Mouse (Mus musculus) CH12.LX (cell line): ENCODE measurements around the gene Hyal2. TPM values are rescaled to one million over a fixed set of nuclear protein-coding genes. Genes with fewer than 3 reads are reported as not detected.

Source experiments
- DNase-seq: peaks from one replicate; pipeline ENCODE4 v3.0.0-alpha.2; 2013; ENCODE audit errors: extremely low read depth
- H3K27ac ChIP-seq: 2 replicates; pipeline ENCODE4 v1.5.1; 2012; ENCODE audit warnings: low read depth, mild to moderate bottlenecking, control low read depth, moderate library complexity; ENCODE audit not compliant: insufficient read depth
- H3K27me3 ChIP-seq: replicated peaks from 2 replicates; pipeline ENCODE3; 2012; ENCODE audit warnings: inconsistent platforms
- H3K36me3 ChIP-seq, 2 experiments: replicated peaks in 1 of 2; 2 replicates each; pipeline versions ENCODE3 to v1.6.1; 2012; ENCODE audit warnings: inconsistent platforms in 1 of 2, low read length in 1 of 2, mild to moderate bottlenecking in 1 of 2, mixed read lengths in 1 of 2, moderate library complexity in 1 of 2; ENCODE audit not compliant: control insufficient read depth in 1 of 2, insufficient read depth in 1 of 2
- H3K4me1 ChIP-seq, 2 experiments: 2 replicates each; pipeline ENCODE4 v1.6.1; 2012; ENCODE audit warnings: inconsistent platforms in 1 of 2, moderate library complexity in 1 of 2; ENCODE audit not compliant: insufficient read depth in 2 of 2, control insufficient read depth in 1 of 2
- H3K4me2 ChIP-seq: 2 replicates; pipeline ENCODE4 v1.6.1; 2012; ENCODE audit warnings: low read depth, mild to moderate bottlenecking, control low read depth; ENCODE audit not compliant: poor library complexity, insufficient read depth, severe bottlenecking
- H3K4me3 ChIP-seq, 3 experiments: fragments of 150-350 bp in 1 of 3; sonication (generic) in 1 of 3; replicated peaks in 1 of 3; 2 replicates each; pipeline versions ENCODE3 to v1.5.1; 2011 to 2012; ENCODE audit warnings: low read depth in 2 of 3, low read length in 2 of 3, mild to moderate bottlenecking in 2 of 3, moderate library complexity in 2 of 3, control low read depth in 1 of 3, improper control_type of control experiment in 1 of 3, inconsistent platforms in 1 of 3, mixed read lengths in 1 of 3; ENCODE audit not compliant: poor library complexity in 1 of 3
- H3K79me2 ChIP-seq: replicated peaks from 2 replicates; pipeline ENCODE4 v1.6.1; 2012; ENCODE audit warnings: mild to moderate bottlenecking, moderate library complexity; ENCODE audit not compliant: control insufficient read depth, poor library complexity, insufficient read depth, severe bottlenecking; ENCODE audit errors: extremely low read depth
- H3K9ac ChIP-seq: 2 replicates; pipeline ENCODE4 v1.6.1; 2012; ENCODE audit warnings: low read depth, mild to moderate bottlenecking, control low read depth, moderate library complexity; ENCODE audit not compliant: insufficient read depth
- H3K9me3 ChIP-seq: replicated peaks from 2 replicates; pipeline ENCODE3; 2012; ENCODE audit warnings: low read length, inconsistent platforms, mixed read lengths
- BHLHE40 ChIP-seq: IDR thresholded peaks from 2 replicates; pipeline ENCODE4 v1.6.1; 2011; ENCODE audit warnings: mild to moderate bottlenecking, low read depth, low read length, improper control_type of control experiment
- CHD2 ChIP-seq: IDR thresholded peaks from 2 replicates; pipeline ENCODE4 v1.6.1; 2011; ENCODE audit warnings: low read length, improper control_type of control experiment
- E2F4 ChIP-seq: IDR thresholded peaks from 2 replicates; pipeline ENCODE4 v1.6.1; 2011; ENCODE audit warnings: low read depth, low read length, improper control_type of control experiment; ENCODE audit not compliant: insufficient replicate concordance
- ELF1 ChIP-seq: IDR thresholded peaks from 2 replicates; pipeline ENCODE4 v1.6.1; 2014; ENCODE audit warnings: low read depth, mild to moderate bottlenecking, inconsistent platforms, low read length, improper control_type of control experiment
- EP300 ChIP-seq: IDR thresholded peaks from 2 replicates; pipeline ENCODE4 v1.6.1; 2011; ENCODE audit warnings: low read length, improper control_type of control experiment
- ETS1 ChIP-seq: conservative IDR thresholded peaks from 2 replicates; pipeline ENCODE4 v1.6.1; 2012; ENCODE audit warnings: low read depth, mild to moderate bottlenecking, inconsistent platforms, low read length, improper control_type of control experiment, moderate library complexity
- GABPA ChIP-seq: IDR thresholded peaks from 2 replicates; pipeline ENCODE4 v1.6.1; 2012; ENCODE audit warnings: low read depth, low read length, improper control_type of control experiment, inconsistent platforms; ENCODE audit not compliant: insufficient replicate concordance
- HCFC1 ChIP-seq: IDR thresholded peaks from 2 replicates; pipeline ENCODE4 v1.6.1; 2012; ENCODE audit warnings: low read depth, mild to moderate bottlenecking, inconsistent platforms, low read length, improper control_type of control experiment
- IRF4 ChIP-seq: IDR thresholded peaks from 2 replicates; pipeline ENCODE4 v1.6.1; 2014; ENCODE audit warnings: low read depth, mild to moderate bottlenecking, inconsistent platforms, low read length, improper control_type of control experiment
- JUN ChIP-seq: IDR thresholded peaks from 2 replicates; pipeline ENCODE4 v1.6.1; 2011; ENCODE audit warnings: low read depth, mild to moderate bottlenecking, low read length, improper control_type of control experiment, moderate library complexity; ENCODE audit not compliant: insufficient read depth
- JUND ChIP-seq: conservative IDR thresholded peaks from 2 replicates; pipeline ENCODE4 v1.6.1; 2011; ENCODE audit warnings: low read depth, low read length, improper control_type of control experiment
- KAT2A ChIP-seq: IDR thresholded peaks from 2 replicates; pipeline ENCODE4 v1.6.1; 2012; ENCODE audit warnings: low read length, improper control_type of control experiment, inconsistent platforms; ENCODE audit not compliant: insufficient replicate concordance
- MAX ChIP-seq: IDR thresholded peaks from 2 replicates; pipeline ENCODE4 v1.6.1; 2011; ENCODE audit warnings: low read length, improper control_type of control experiment
- MAZ ChIP-seq: IDR thresholded peaks from 2 replicates; pipeline ENCODE4 v1.6.1; 2012; ENCODE audit warnings: low read depth, mild to moderate bottlenecking, inconsistent platforms, low read length, improper control_type of control experiment, moderate library complexity
- MEF2A ChIP-seq: IDR thresholded peaks from 2 replicates; pipeline ENCODE4 v1.6.1; 2014; ENCODE audit warnings: low read depth, mild to moderate bottlenecking, inconsistent platforms, low read length, improper control_type of control experiment, borderline replicate concordance
- MXI1 ChIP-seq: IDR thresholded peaks from 2 replicates; pipeline ENCODE4 v1.6.1; 2011; ENCODE audit warnings: mild to moderate bottlenecking, low read depth, low read length, improper control_type of control experiment
- MYC ChIP-seq: IDR thresholded peaks from 2 replicates; pipeline ENCODE4 v1.6.1; 2011; ENCODE audit warnings: low read depth, mild to moderate bottlenecking, improper control_type of control experiment, low read length
- NELFE ChIP-seq: IDR thresholded peaks from 2 replicates; pipeline ENCODE4 v1.6.1; 2011; ENCODE audit warnings: low read depth, low read length, improper control_type of control experiment
- NRF1 ChIP-seq: IDR thresholded peaks from 2 replicates; pipeline ENCODE4 v1.6.1; 2014; ENCODE audit warnings: low read depth, mild to moderate bottlenecking, inconsistent platforms, low read length, improper control_type of control experiment, moderate library complexity
- POLR2A ChIP-seq: IDR thresholded peaks from 2 replicates; pipeline ENCODE4 v1.6.1; 2011; ENCODE audit warnings: low read depth, mild to moderate bottlenecking, improper control_type of control experiment, low read length
- POLR2AphosphoS2 ChIP-seq: IDR thresholded peaks from 2 replicates; pipeline ENCODE4 v1.6.1; 2011; ENCODE audit warnings: low read depth, low read length, improper control_type of control experiment
- SIN3A ChIP-seq: IDR thresholded peaks from 2 replicates; pipeline ENCODE4 v1.6.1; 2012; ENCODE audit warnings: low read length, improper control_type of control experiment, inconsistent platforms
- SMC3 ChIP-seq: IDR thresholded peaks from 2 replicates; pipeline ENCODE4 v1.6.1; 2011; ENCODE audit warnings: low read depth, low read length, improper control_type of control experiment
- TBP ChIP-seq: conservative IDR thresholded peaks from 2 replicates; pipeline ENCODE4 v1.6.1; 2011; ENCODE audit warnings: low read depth, low read length, improper control_type of control experiment
- TCF12 ChIP-seq: IDR thresholded peaks from 2 replicates; pipeline ENCODE4 v1.6.1; 2014; ENCODE audit warnings: low read depth, mild to moderate bottlenecking, inconsistent platforms, low read length, improper control_type of control experiment
- UBTF ChIP-seq: IDR thresholded peaks from 2 replicates; pipeline ENCODE4 v1.6.1; 2012; ENCODE audit warnings: low read depth, mild to moderate bottlenecking, inconsistent platforms, low read length, improper control_type of control experiment, moderate library complexity
- USF2 ChIP-seq: conservative IDR thresholded peaks from 2 replicates; pipeline ENCODE4 v1.6.1; 2011; ENCODE audit warnings: low read depth, low read length, improper control_type of control experiment
- ZC3H11A ChIP-seq: IDR thresholded peaks from 2 replicates; pipeline ENCODE4 v1.6.1; 2012; ENCODE audit warnings: low read depth, mild to moderate bottlenecking, inconsistent platforms, low read length, improper control_type of control experiment
- ZKSCAN1 ChIP-seq: IDR thresholded peaks from 2 replicates; pipeline ENCODE4 v1.6.1; 2012; ENCODE audit warnings: low read depth, inconsistent platforms, low read length, improper control_type of control experiment, borderline replicate concordance
- ZMIZ1 ChIP-seq: IDR thresholded peaks from 2 replicates; pipeline ENCODE4 v1.6.1; 2012; ENCODE audit warnings: low read depth, mild to moderate bottlenecking, inconsistent platforms, low read length, improper control_type of control experiment
- ZNF384 ChIP-seq: IDR thresholded peaks from 2 replicates; pipeline ENCODE4 v1.6.1; 2012; ENCODE audit warnings: low read depth, low read length, improper control_type of control experiment, inconsistent platforms
- dilution Hi-C: fragments of 300-500 bp; cut with MboI; formaldehyde crosslinking; loops from 2 replicates; pipeline ENCODE4 v1.14.3; 2020; ENCODE audit warnings: low sequenced_read_pairs; ENCODE audit not compliant: extremely low pct_unique_long_range_greater_than_20kb, extremely low pct_ligation_motif_present
- in situ Hi-C: fragments of 300-500 bp; cut with MboI; formaldehyde crosslinking; loops from 3 replicates; pipeline ENCODE4 v1.14.3; 2019; ENCODE audit warnings: low sequenced_read_pairs, low pct_ligation_motif_present, low pct_unique_long_range_greater_than_20kb, mixed read lengths
- polyA plus RNA-seq: library from polyadenylated mRNA; unstranded; fragments of >175 nt; gene quantifications from 2 replicates; pipeline ENCODE4 v1.2.1, GENCODE M21; 2012; ENCODE audit warnings: low read depth; ENCODE audit not compliant: insufficient read length
- total RNA-seq, 2 experiments: library from RNA; depleted of rRNA; stranded (reverse); fragments of 300-350 nt in 1 of 2; fragments of >200 nt in 1 of 2; gene quantifications; 2 replicates each; pipeline ENCODE4 v1.2.3; 2012 to 2014

The Hyal2 gene
- total and polyA plus RNA-seq, 3 experiments, result 16.4 to 30.9 (median 26.8) TPM

GRCm38 (mm10) chr9:107556346-107556745, 11.4 kb upstream of the Hyal2 start:
- Histone ChIP-seq H3K9me3 (no peaks in the 10 kb centered on the region), H3K27ac (no peak overlapping the region), H3K4me2 (peak overlapping the region; percentile 90), H3K4me1 (peaks cover 10 to 22% of the 10 kb centered on the region in 2 experiments), H3K27me3 (no peaks in the 10 kb centered on the region), H3K79me2 (peaks cover 29% of the 10 kb centered on the region), H3K9ac (peak overlapping the region; percentile 77; the same call in 1 of the 2 replicates), H3K36me3 (peaks cover 36 to 58% of the 10 kb centered on the region in 2 experiments), H3K4me3 (peak overlapping the region in 1 of 3 experiments; percentile 91)
- in situ Hi-C loops, result no loop called here
- no peak for TF ChIP-seq BHLHE40
- TF ChIP-seq USF2, result no peak
- no peak for TF ChIP-seq SIN3A
- TF ChIP-seq SMC3, result no peak
- no peak for TF ChIP-seq ZKSCAN1
- no peak for TF ChIP-seq JUN
- no peak for TF ChIP-seq ETS1
- TF ChIP-seq MAX, result no peak
- TF ChIP-seq MYC, result no peak
- TF ChIP-seq EP300, result no peak
- TF ChIP-seq GABPA, result no peak
- no peak for TF ChIP-seq UBTF
- no peak for TF ChIP-seq NRF1
- TF ChIP-seq TBP, result no peak
- TF ChIP-seq TCF12, result no peak
- TF ChIP-seq POLR2A, result no peak
- TF ChIP-seq ZC3H11A, result no peak
- no peak for DNase-seq
- dilution Hi-C loops, result no loop called here

DNA sequence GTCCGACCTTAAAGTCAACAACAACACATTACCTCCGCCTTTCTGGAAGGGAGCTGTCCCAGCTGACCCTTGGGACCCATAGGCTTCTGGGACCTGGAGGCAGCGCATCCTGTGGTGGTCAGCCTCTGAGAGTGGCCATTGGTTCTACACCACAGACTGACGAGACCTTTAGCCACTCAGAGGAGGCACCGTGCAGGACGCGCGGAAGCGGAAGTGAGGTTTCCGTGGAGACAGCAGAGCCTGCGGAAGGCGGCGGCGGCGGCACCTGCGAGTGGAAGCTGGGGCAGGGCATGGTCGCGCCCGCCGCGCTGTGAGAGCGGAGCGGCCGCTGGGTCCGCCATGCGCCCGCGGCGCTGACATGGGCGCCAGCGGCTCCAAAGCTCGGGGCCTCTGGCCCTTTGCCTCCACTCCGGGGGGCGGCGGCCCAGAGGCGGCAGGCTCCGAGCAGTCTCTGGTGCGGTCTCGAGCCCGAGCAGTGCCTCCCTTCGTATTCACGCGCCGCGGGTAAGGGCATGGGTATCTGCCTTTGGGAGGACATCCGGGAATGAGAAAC, 4.6 kb upstream of the Hyal2 start, which contains the start of gene Tusc2:
Gene Tusc2, plus strand, starts transcription at position 227 of the 553 bp plus-strand sequence.
- in situ Hi-C loops, result no loop called here
- dilution Hi-C loops, result no loop called here
- peak within 1 kb of the TSS; percentile 87 for H3K4me2 ChIP-seq
- H3K79me2 ChIP-seq, result peaks cover 9% of the 10 kb centered on the region
- peaks cover 16 to 45% of the 10 kb centered on the region in 2 experiments for H3K4me1 ChIP-seq
- no peaks in the 10 kb centered on the region for H3K27me3 ChIP-seq
- H3K9ac ChIP-seq, result peak within 1 kb of the TSS; percentile 64
- peaks cover 42 to 68% of the 10 kb centered on the region in 2 experiments for H3K36me3 ChIP-seq
- H3K27ac ChIP-seq, result no peak within 1 kb of the TSS
- H3K9me3 ChIP-seq, result no peaks in the 10 kb centered on the region
- peak; percentile 94 for DNase-seq
- H3K4me3 ChIP-seq, result peak within 1 kb of the TSS; percentile 71 to 85 (median 79)
- TF ChIP-seq HCFC1, result peak; percentile 84
- peak; percentile 96 for TF ChIP-seq POLR2AphosphoS2
- TF ChIP-seq POLR2A, result peak; percentile 76
- TF ChIP-seq IRF4, result peak; percentile 59; the same call in 1 of the 2 replicates
- peak; percentile 94 for TF ChIP-seq ELF1
- no peak for TF ChIP-seq USF2
- TF ChIP-seq NELFE, result peak; percentile 60; the same call in 1 of the 2 replicates
- 0 out of 2 replicates have a peak, but pooled peaks have one; percentile 21 for TF ChIP-seq ETS1
- no peak for TF ChIP-seq ZNF384
- no peak for TF ChIP-seq GABPA
- TF ChIP-seq MAX, result no peak
- TF ChIP-seq MXI1, result peak; percentile 97
- TF ChIP-seq KAT2A, result peak; percentile 56; the same call in 1 of the 2 replicates
- 0 out of 2 replicates have a peak, but pooled peaks have one; percentile 25 for TF ChIP-seq TCF12
- peak; percentile 12; the same call in 1 of the 2 replicates for TF ChIP-seq MEF2A
- peak; percentile 90 for TF ChIP-seq CHD2
- no peak for TF ChIP-seq TBP
- TF ChIP-seq NRF1, result peak; percentile 53
- TF ChIP-seq ZMIZ1, result peak; percentile 83
- no peak for TF ChIP-seq MAZ
- no peak for TF ChIP-seq JUND
- no peak for TF ChIP-seq E2F4
